Mouse (Mus musculus): ENCODE results near the gene Tmem151a.

DNA sequence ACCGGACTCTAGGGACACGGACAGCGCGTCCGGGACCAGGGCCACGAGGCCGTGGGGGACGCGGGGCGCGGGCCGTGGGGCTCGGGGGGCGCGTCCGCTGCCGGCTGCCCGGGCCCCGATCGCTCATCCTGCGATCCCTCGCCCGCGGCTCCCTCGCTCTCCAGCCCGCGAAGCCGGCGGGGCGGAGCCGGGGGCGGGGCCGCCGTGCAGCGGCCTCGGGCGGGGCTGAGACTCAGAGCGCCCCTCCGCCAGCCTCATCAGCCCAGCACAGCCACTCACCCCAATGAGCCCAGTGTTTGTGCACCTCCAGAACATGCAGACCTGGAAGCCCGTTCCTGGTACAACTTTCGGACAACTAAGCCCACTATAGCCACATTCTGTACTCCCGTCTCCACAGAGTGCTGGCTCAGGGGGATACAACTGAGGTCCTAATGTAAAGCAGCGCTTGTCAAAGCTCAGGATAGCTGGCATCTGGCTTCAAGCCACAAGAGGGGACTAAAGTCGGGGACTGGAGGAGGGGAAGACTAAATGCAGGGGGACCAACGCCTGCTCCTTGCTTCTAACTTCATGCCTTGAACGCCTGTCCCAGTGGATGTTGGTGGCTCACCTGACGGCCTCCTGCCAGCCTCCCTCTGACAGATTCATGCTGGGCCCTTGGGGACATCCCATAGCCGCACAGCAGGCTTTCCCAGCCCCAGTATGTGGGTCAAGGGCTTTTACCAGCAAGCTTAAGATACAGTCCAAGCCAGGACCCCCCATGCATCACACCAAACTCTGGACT lies 13.2 kb upstream of the Tmem151a start, which contains the start of gene Cnih2:
- no peak for TF ChIP-seq CTCF (IDR thresholded peaks at IDR 0.05; ENCODE audit: low read depth)
- TF ChIP-seq EP300 (IDR thresholded peaks at IDR 0.05; ENCODE audit: low read depth), result no peak

Measured in liver, postnatal 0 days (tissue).